Mouse (Mus musculus) heart, adult 2 months (tissue): ENCODE results near the gene Ndufc1. TPM values are rescaled to one million over a fixed set of nuclear protein-coding genes. Genes with fewer than 3 reads are reported as not detected.
"Not testable (repeated sequence)": the region's sequence is repeated elsewhere in the genome, so short reads cannot be mapped to it uniquely, and the experiment has no call there.

Experiments
- DNase-seq, 2 experiments: peaks; one replicate each; pipeline ENCODE4 v3.0.0; 2021
- H3K27ac ChIP-seq: fragments of 200-600 bp; 2 replicates; pipeline ENCODE4 v1.8.1; 2022
- H3K27me3 ChIP-seq: fragments of 200-500 bp; 2 replicates; pipeline ENCODE4 v1.6.1; 2012; ENCODE audit warnings: mild to moderate bottlenecking, low read length, inconsistent platforms, mixed read lengths; ENCODE audit not compliant: control insufficient read depth, insufficient read depth
- H3K36me3 ChIP-seq: fragments of 200-500 bp; 2 replicates; pipeline ENCODE4 v1.6.1; 2012; ENCODE audit warnings: low read length, inconsistent platforms; ENCODE audit not compliant: control insufficient read depth, insufficient read depth
- H3K4me1 ChIP-seq: fragments of 200-500 bp; 2 replicates; pipeline ENCODE4 v1.6.1; 2011; ENCODE audit warnings: low read length; ENCODE audit not compliant: control insufficient read depth, insufficient read depth
- H3K4me3 ChIP-seq: fragments of 200-600 bp; 2 replicates; pipeline ENCODE4 v1.8.1; 2022
- H3K79me2 ChIP-seq: fragments of 200-500 bp; replicated peaks from 2 replicates; pipeline ENCODE4 v1.6.1; 2012; ENCODE audit warnings: mild to moderate bottlenecking, inconsistent platforms, low read length, moderate library complexity, mixed read lengths; ENCODE audit not compliant: control insufficient read depth, insufficient read depth
- H3K9ac ChIP-seq: fragments of 200-500 bp; 2 replicates; pipeline ENCODE4 v1.6.1; 2012; ENCODE audit warnings: low read depth, mild to moderate bottlenecking, control low read depth, inconsistent platforms, low read length, mixed read lengths
- CTCF ChIP-seq: fragments of 200-600 bp; IDR thresholded peaks from 2 replicates; pipeline ENCODE4 v1.8.1; 2022; ENCODE audit warnings: antibody characterized with exemption, mild to moderate bottlenecking, moderate library complexity
- EP300 ChIP-seq: fragments of 200-500 bp; IDR thresholded peaks from 2 replicates; pipeline ENCODE4 v1.6.1; 2011; ENCODE audit warnings: low read depth, low read length, control low read depth; ENCODE audit not compliant: insufficient read depth
- POLR2A ChIP-seq: fragments of 200-500 bp; IDR thresholded peaks from 2 replicates; pipeline ENCODE4 v1.6.1; 2011; ENCODE audit warnings: mild to moderate bottlenecking, low read depth, low read length, control low read depth; ENCODE audit not compliant: insufficient read depth
- WGBS: fragments of 180-500 bp; shearing (Covaris S2); methylation state at CpG from one replicate; pipeline ENCODE4 v1.1.7; 2018; 5-methylcytosine and 5-hydroxymethylcytosine counted together
- intact Hi-C: fragments of 180-260 bp; cut with DNase I; formaldehyde crosslinking; loops from one replicate; pipeline ENCODE4 v1.15.1; 2025
- long read RNA-seq: library from polyadenylated mRNA; stranded (forward); transcript quantifications from one replicate; pipeline ENCODE4 v2.0.0, GENCODE M21; 2021
- polyA plus RNA-seq: library from polyadenylated mRNA; depleted of rRNA; stranded (reverse); fragments of >200 nt; gene quantifications from 2 replicates; pipeline ENCODE4 v1.2.3, GENCODE M21; 2012; rRNA removed
- total RNA-seq, 2 experiments: library from RNA; stranded (reverse); gene quantifications; 2 replicates each; pipeline ENCODE4 v1.2.3; 2021

Ndufc1 gene
- total RNA-seq (1,000 to 10,000 TPM; 1,555 to 1,819 TPM), polyA plus RNA-seq (526 and 770 TPM in 2 replicates)
- long read RNA-seq, transcript Ndufc1-201 (4 exons, 1,249 nt): major isoform, 925 of 937 reads
- long read RNA-seq, partial matches to known transcripts: 4 of 937 reads
- long read RNA-seq, other reads (novel, unspliced or antisense): 5 of 937 reads

GRCm38 (mm10) chr3:51408561-51409183, at the start of gene Ndufc1:
Ndufc1 (minus strand) TSS chr3:51408988.
- Histone ChIP-seq H3K9ac (peak within 1 kb of the TSS; percentile 94), H3K4me1 (peaks cover 1% of the 10 kb centered on the region; the same call in 1 of the 2 replicates), H3K27ac (peak within 1 kb of the TSS; percentile 85), H3K27me3 (no peaks in the 10 kb centered on the region), H3K36me3 (peaks cover 6% of the 10 kb centered on the region), H3K4me3 (peak within 1 kb of the TSS; percentile 87), H3K79me2 (no peaks in the 10 kb centered on the region)
- TF ChIP-seq CTCF: no peak; the same call in 1 of the 2 replicates
- peak; percentile 95 for TF ChIP-seq POLR2A
- intact Hi-C loops: loop anchor here (2.0 to 5.0 kb wide), 2 partner anchors 30 to 176 kb away; no protein-coding TSS in a partner anchor
- WGBS: under 1% methylated on average over 40 of the region's 40 CpGs
- DNase-seq: peak; percentile 95 to 99

- Histone ChIP-seq H3K27ac (no peak overlapping the region), H3K9ac (no peak overlapping the region), H3K4me1 (no peaks in the 10 kb centered on the region), H3K79me2 (peaks cover 4% of the 10 kb centered on the region), H3K4me3 (no peak overlapping the region), H3K27me3 (no peaks in the 10 kb centered on the region), H3K36me3 (no peaks in the 10 kb centered on the region; the same call in none of the 2 replicates)
- intact Hi-C loops: no loop called here
- WGBS: 71% methylated on average over 3 of the region's 3 CpGs
- TF ChIP-seq POLR2A (no peak), EP300 (no peak), CTCF (no peak)
- no peak for DNase-seq
Observed at GRCm38 (mm10) chr3:51434871-51435595, 26.2 kb upstream of the Ndufc1 start.

- 85% methylated on average over 5 of the region's 5 CpGs for WGBS
- peak; percentile 22; the same call in 1 of the 2 replicates for TF ChIP-seq CTCF
- H3K4me1 ChIP-seq, H3K79me2 ChIP-seq, H3K9ac ChIP-seq, H3K27me3 ChIP-seq, H3K27ac ChIP-seq, H3K36me3 ChIP-seq, DNase-seq, H3K4me3 ChIP-seq, intact Hi-C loops: not testable (repeated sequence)
Observed at GRCm38 (mm10) chr3:51434364-51434763, 25.6 kb upstream of the Ndufc1 start.

GRCm38 (mm10) chr3:51425394-51425793, 16.6 kb upstream of the Ndufc1 start:
- intact Hi-C loops: no loop called here
- Histone ChIP-seq H3K4me3 (no peak overlapping the region), H3K36me3 (no peaks in the 10 kb centered on the region; the same call in 1 of the 2 replicates), H3K79me2 (peaks cover 6% of the 10 kb centered on the region), H3K27ac (no peak overlapping the region), H3K4me1 (peaks cover 2% of the 10 kb centered on the region), H3K27me3 (no peaks in the 10 kb centered on the region), H3K9ac (no peak overlapping the region)
- TF ChIP-seq EP300 (no peak), POLR2A (no peak), CTCF (no peak)
- no peak for DNase-seq

- Histone ChIP-seq H3K79me2 (peaks cover 10% of the 10 kb centered on the region), H3K27ac (no peak overlapping the region), H3K9ac (no peak overlapping the region), H3K4me3 (no peak overlapping the region), H3K27me3 (no peaks in the 10 kb centered on the region), H3K36me3 (peaks cover 10% of the 10 kb centered on the region), H3K4me1 (peaks cover 8% of the 10 kb centered on the region)
- TF ChIP-seq EP300 (no peak), POLR2A (no peak), CTCF (no peak)
- WGBS: 64% methylated on average over 3 of the region's 3 CpGs
- no peak for DNase-seq
- intact Hi-C loops: no loop called here
Observed at GRCm38 (mm10) chr3:51421921-51422320, 13.1 kb upstream of the Ndufc1 start.

GRCm38 (mm10) chr3:51417966-51418365, 9.2 kb upstream of the Ndufc1 start:
- TF ChIP-seq CTCF (no peak), POLR2A (no peak), EP300 (no peak)
- Histone ChIP-seq H3K27ac (no peak overlapping the region), H3K4me1 (peaks cover 11% of the 10 kb centered on the region), H3K36me3 (peaks cover 16% of the 10 kb centered on the region), H3K9ac (no peak overlapping the region), H3K79me2 (peaks cover 10% of the 10 kb centered on the region), H3K4me3 (no peak overlapping the region), H3K27me3 (no peaks in the 10 kb centered on the region)
- WGBS: 21% methylated on average over 2 of the region's 2 CpGs
- no peak for DNase-seq
- intact Hi-C loops: no loop called here
